Mouse (Mus musculus) cerebellum, postnatal 4 days (tissue): ENCODE results near the gene Dnaaf2.
"Not testable (repeated sequence)": the region's sequence is repeated elsewhere in the genome, so short reads cannot be mapped to it uniquely, and the experiment has no call there.

Source experiments
- DNase-seq, 2 experiments: peaks; one replicate each; pipeline ENCODE4 v3.0.0; 2022; ENCODE audit warnings: low spot score in 2 of 2, mixed read lengths in 1 of 2

Gene Dnaaf2

GRCm38 (mm10) chr12:69197378-69198163 lies 658 bp downstream of the Dnaaf2 start:
- peak in 1 of 2 experiments; percentile 64 for DNase-seq

- DNase-seq: peak; percentile 26 to 70
Measured at GRCm38 (mm10) chr12:69196444-69197377, 1.5 kb downstream of the Dnaaf2 start, which contains the start of gene Gm49383. Gm49383 (minus strand) TSS chr12:69197104.

GRCm38 (mm10) chr12:69192637-69193036 lies 5.6 kb downstream of the Dnaaf2 start:
- DNase-seq: no peak

- DNase-seq: no peak
Measured at GRCm38 (mm10) chr12:69191396-69191795, 6.8 kb downstream of the Dnaaf2 start.

GRCm38 (mm10) chr12:69190522-69190921 lies 7.7 kb downstream of the Dnaaf2 start:
- no peak for DNase-seq

- DNase-seq: no peak
Measured at GRCm38 (mm10) chr12:69190074-69190473, 8.2 kb downstream of the Dnaaf2 start.

- DNase-seq: no peak
Measured at GRCm38 (mm10) chr12:69186811-69187471, 11.3 kb downstream of the Dnaaf2 start.

GRCm38 (mm10) chr12:69185371-69185770 lies 12.9 kb downstream of the Dnaaf2 start:
- no peak for DNase-seq

- DNase-seq: peak in 1 of 2 experiments; percentile 38
Measured at GRCm38 (mm10) chr12:69184342-69185295, 13.6 kb downstream of the Dnaaf2 start.

GRCm38 (mm10) chr12:69183583-69184308 lies 14.5 kb downstream of the Dnaaf2 start, which contains the start of the genes Rpl36al and Mgat2:
Rpl36al (minus strand) TSS chr12:69184083.
Mgat2 (plus strand) TSS chr12:69184157.
- DNase-seq: peak; percentile 99 to 100

- no peak for DNase-seq
Measured at GRCm38 (mm10) chr12:69181800-69182199, 16.4 kb downstream of the Dnaaf2 start.

GRCm38 (mm10) chr12:69179371-69179770 lies 18.9 kb downstream of the Dnaaf2 start:
- DNase-seq: no peak

GRCm38 (mm10) chr12:69177526-69177925 lies 20.7 kb downstream of the Dnaaf2 start:
- DNase-seq: no peak

- DNase-seq: no peak
Measured at GRCm38 (mm10) chr12:69175975-69176374, 22.3 kb downstream of the Dnaaf2 start.

- DNase-seq: no peak
Measured at GRCm38 (mm10) chr12:69171307-69171706, 26.9 kb downstream of the Dnaaf2 start.

GRCm38 (mm10) chr12:69168461-69169106 lies 29.6 kb downstream of the Dnaaf2 start, which contains the start of gene Lrr1:
Lrr1 (plus strand) TSS chr12:69168814.
- peak; percentile 57 to 78 for DNase-seq

- DNase-seq: no peak
Measured at GRCm38 (mm10) chr12:69167656-69168460, 30.4 kb downstream of the Dnaaf2 start.

- not testable (repeated sequence) for DNase-seq
Measured at GRCm38 (mm10) chr12:69166861-69167581, 31.2 kb downstream of the Dnaaf2 start.
